Mouse (Mus musculus): ENCODE results near the gene Vmn1r197. TPM values are rescaled to one million over a fixed set of nuclear protein-coding genes. Genes with fewer than 3 reads are reported as not detected.

Vmn1r197 gene
- total RNA-seq (2023) = not detected

GRCm38 (mm10) chr13:22324289-22324688 is at the start of gene Vmn1r197:
Vmn1r197 (plus strand) TSS chr13:22324589.

GRCm38 (mm10) chr13:22289620-22290019 is 34.8 kb upstream of the Vmn1r197 start, which contains the start of gene Vmn1r196:
Vmn1r196 (plus strand) TSS chr13:22289920.

GRCm38 (mm10) chr13:22350064-22350463 is 25.7 kb downstream of the Vmn1r197 start, which contains the start of gene Vmn1r198:
Vmn1r198 (plus strand) TSS chr13:22350364.

GRCm38 (mm10) chr13:22379518-22379917 is 55.1 kb downstream of the Vmn1r197 start, which contains the start of gene Vmn1r199:
Vmn1r199 (plus strand) TSS chr13:22379818.

Other genes starting within 250 kb of the Vmn1r197 start
- gene Vmn1r188, start 240.1 kb upstream of the Vmn1r197 start, total RNA-seq (2023) = not detected
- gene Vmn1r189, start 218.8 kb upstream of the Vmn1r197 start, total RNA-seq (2023) = not detected
- gene Vmn1r191, start 140.6 kb upstream of the Vmn1r197 start, total RNA-seq (2023) = not detected
- not detected for gene Vmn1r192, start 133.4 kb upstream of the Vmn1r197 start, total RNA-seq (2023)
- not detected for gene Vmn1r193, start 101.4 kb upstream of the Vmn1r197 start, total RNA-seq (2023)
- gene Vmn1r194, start 80.4 kb upstream of the Vmn1r197 start, total RNA-seq (2023) = not detected
- not detected for gene Vmn1r195, start 54.1 kb upstream of the Vmn1r197 start, total RNA-seq (2023)
- gene Vmn1r196, start 34.7 kb upstream of the Vmn1r197 start, total RNA-seq (2023) = not detected
- not detected for gene Vmn1r198, start 25.8 kb downstream of the Vmn1r197 start, total RNA-seq (2023)
- not detected for gene Vmn1r199, start 55.2 kb downstream of the Vmn1r197 start, total RNA-seq (2023)
- gene Vmn1r200, start 65.8 kb downstream of the Vmn1r197 start, total RNA-seq (2023) = not detected
- not detected for gene Vmn1r201, start 147.3 kb downstream of the Vmn1r197 start, total RNA-seq (2023)
- under 1 TPM in 1 of 2 experiments, not detected in 1; 0.12 TPM for gene Vmn1r202, start 180.8 kb downstream of the Vmn1r197 start, total RNA-seq (2023)
- under 1 TPM in 1 of 2 experiments, not detected in 1; 0.06 TPM for gene Vmn1r203, start 193.5 kb downstream of the Vmn1r197 start, total RNA-seq (2023)
- not detected for gene Vmn1r204, start 228.6 kb downstream of the Vmn1r197 start, total RNA-seq (2023)